Mouse (Mus musculus): Measurements from ENCODE around the gene Krit1. TPM values are rescaled to one million over a fixed set of nuclear protein-coding genes. Genes with fewer than 3 reads are reported as not detected.
"Not testable (repeated sequence)": the region's sequence is repeated elsewhere in the genome, so short reads cannot be mapped to it uniquely, and the experiment has no call there.

Gene Krit1
- total RNA-seq (2021): 10 to 100 TPM; 48.8 to 53.9 TPM
- long read RNA-seq, transcript Krit1-201 (17 exons, 2,930 nt): major isoform, 5 of 31 reads
- long read RNA-seq, partial matches to known transcripts: 1 of 31 reads
- long read RNA-seq, other reads (novel, unspliced or antisense): 25 of 31 reads

DNA sequence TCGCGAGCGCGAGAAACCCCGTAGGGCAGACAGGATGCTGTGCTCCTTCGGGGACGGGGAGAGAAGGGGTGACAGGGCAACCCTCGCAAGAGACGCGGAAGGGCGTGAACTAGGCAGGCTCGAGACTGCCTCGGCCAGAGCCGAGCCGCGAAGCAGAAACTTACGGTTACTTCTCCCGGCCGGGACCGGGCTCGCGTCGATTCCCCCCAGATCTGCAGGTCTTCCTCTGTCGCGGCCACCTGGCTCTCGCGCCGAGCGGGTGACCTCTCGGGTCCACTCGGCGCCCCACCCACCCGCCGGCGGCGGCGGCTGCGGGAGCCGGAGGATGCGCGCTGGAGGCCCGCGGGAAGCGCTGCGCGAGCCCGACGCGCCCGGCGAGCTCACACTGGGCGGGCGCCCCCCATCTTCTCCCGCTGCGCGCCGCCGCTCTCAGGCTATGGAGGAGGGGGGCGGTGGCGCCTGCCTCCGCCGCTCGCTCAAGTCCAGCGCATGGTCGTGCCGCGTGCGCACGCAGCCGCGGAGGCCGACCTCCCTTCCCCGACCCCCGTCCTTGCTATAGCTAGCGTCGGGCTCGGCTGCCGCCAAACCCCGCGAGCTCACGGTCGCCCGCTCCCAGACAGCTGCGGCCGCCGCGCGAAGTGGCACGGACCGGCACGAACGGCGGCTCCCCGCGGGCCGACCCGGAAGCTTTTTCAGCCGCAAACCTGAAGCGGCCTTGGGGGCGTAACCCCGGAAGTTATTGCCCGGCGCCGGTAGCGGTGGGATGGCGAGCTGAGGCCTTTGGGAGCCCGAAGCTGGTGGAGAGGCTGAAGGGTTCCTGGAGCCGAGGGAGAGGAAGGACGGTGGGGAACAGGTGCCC is at the start of gene Krit1, which contains the start of gene Ankib1:
Gene Krit1, plus strand, starts transcription at position 752 of the 859 bp plus-strand sequence.
Gene Ankib1, minus strand, starts transcription at position 493 of the 859 bp plus-strand sequence.
- peak; percentile 89 to 93 for DNase-seq (ENCODE audit: low spot score in 2 of 2)

DNA sequence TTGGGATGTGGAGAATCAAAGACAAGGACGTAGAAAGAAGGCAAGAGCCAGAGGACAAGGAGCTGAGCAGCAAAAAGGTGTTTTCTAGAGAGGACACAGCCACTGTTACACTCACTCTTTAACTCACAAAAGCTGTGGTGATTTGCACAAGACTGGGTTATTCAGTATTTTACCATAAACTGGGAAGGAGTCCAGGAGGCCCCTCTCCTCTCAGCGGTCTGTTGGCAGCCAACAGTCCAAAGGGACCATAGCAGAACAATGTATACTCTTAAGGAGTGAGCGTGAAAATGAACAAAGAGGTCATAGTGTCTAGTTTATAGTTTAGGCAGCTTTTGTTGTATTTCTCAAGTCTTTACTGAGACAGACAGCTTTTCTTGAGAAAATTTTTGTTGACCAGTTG is 31.5 kb upstream of the Krit1 start:
- no peak for DNase-seq (ENCODE audit: low spot score in 2 of 2)

DNA sequence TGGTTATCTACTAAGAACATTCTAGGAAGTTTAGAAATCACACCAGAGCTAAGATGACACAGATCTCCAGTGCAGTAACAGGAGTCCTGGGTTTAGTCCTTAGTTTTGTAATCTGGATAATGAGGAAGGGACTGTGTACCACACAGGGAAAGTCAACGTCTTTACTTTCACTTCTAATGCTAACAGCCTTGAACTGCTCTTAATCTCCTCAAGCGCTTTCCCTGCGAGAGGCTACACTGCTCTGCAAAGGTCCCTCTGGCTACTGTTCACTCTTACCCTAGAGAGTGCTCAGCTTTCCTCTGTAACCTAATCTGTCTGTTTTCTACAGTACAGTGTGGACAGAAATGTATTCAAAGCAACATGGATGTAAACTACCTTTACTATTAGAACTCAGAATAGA is 31.0 kb upstream of the Krit1 start:
- DNase-seq (ENCODE audit: low spot score in 2 of 2): no peak

DNA sequence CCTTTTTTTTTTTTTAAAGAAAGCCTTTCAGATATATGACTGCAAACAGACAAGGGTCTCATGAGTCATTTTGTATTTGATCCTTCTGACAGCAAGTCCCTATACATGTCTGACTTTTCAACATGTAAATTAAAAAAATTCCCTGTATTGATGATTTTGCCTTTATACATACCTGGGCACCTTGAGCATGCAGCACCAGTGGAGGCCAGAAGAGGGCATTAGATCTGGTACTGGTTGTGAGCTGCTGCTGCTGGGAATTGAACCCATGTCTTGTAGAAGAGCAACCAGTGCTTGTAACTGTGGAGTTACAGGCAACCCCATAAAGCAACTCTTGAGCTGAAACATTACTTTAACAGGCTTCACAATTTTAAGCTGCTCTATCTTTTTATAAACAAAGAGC is 20.3 kb upstream of the Krit1 start:
- no peak for DNase-seq (ENCODE audit: low spot score in 2 of 2)

DNA sequence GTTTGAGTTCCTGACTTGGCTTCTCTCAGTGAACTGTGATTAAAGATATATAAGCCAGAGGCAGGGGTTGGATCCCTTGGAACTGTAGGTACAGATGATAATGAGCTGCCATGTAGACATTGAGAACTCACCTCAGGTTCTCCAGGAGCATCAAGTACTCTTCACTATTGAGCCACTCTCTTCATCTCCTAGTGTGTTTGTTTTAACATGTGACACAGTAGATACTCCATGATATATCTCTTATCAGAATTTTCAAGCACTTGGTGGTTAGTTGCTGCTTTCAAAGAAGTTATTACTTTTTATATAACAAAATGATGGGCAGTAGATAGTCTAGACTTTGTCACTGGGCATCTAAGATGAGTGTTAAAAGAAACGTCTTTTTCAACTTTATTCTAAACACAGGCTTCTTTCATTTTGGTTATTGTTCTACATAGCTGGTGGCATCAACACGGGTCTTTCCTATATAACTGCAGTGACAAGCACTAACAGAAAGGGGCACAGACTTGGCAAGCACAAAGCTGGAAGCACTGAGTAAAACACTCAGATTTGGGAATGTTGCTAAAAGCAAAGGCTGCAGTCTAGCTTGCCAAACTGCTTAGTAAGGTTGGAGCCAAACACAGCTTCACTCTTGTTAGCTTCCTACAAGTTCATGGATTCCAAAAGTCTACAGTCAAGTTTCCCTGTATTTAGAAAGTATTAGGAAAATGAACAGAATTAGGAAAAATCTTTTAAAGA is 18.9 kb upstream of the Krit1 start:
- DNase-seq (ENCODE audit: low spot score in 2 of 2): no peak

DNA sequence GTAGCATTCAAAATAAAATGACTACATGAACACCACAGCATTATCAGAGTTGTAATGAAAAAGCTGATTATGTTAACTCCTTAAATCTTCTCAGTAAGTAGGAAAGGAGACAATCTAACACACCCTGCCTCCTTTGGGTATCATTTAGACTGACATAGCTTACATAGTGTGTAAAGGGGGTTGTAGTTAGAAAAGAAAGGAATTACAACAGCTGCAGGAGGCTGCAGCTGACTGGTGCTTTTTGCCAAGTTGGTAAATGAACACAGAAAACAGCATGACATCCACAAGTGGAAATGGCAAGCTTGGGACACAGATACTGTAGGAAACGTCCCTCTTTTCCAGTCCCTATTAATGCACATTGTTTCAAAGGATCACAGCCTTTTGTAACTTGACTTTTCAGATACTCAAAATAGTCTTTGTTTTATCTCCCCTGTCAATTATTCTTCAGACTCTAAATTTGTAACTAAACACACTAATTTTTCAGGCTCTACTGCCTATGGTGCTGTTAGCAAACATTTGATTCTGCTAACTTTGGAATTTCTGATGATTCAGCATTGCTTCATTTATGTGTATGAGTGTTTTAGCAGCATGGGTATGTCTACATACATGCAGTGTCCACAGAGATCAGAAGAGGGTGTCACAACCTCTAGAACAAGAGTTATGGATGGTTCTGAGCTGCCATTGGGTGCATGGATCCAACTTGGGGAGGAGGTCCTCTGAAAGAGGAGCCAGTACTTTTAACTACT is 18.1 kb upstream of the Krit1 start:
- DNase-seq (ENCODE audit: low spot score in 2 of 2): no peak

DNA sequence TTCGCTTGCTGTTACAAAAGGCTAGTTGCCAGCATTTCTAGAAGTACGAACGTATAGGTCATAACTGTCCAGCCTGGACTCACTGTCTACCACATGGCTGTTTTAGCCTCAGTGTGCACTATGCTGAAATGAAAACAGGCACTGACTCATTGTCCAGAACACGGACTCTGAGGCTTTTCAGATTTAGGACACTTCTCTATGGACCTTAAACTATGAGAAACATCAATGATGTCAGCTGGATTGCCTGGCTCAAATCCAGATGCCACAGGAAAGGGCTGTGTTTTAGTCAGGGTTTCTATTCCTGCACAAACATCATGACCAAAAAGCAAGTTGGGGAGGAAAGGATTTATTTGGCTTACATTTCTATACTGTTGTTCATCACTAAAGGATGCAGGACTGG is 15.4 kb upstream of the Krit1 start:
- DNase-seq (ENCODE audit: low spot score in 2 of 2): no peak

DNA sequence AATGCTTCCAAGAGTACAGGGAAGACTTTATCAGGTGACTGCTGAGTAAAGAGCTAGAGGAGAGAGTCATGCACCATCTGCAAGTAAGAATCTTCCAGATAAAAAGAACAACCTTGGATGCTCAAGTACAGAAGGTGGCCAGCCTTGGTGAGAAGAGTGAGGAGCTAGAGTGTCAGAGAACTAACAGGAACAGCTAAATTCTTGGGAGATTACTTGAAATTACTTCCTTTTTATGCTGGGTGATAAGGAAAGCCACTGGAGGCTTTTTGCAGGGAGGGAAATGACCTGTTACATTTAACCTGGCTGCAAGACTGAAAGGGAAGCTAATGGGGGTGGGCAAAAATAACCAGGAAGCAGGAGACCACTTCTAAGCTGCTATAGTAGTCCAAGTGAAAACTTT is 11.9 kb upstream of the Krit1 start:
- no peak for DNase-seq (ENCODE audit: low spot score in 2 of 2)

DNA sequence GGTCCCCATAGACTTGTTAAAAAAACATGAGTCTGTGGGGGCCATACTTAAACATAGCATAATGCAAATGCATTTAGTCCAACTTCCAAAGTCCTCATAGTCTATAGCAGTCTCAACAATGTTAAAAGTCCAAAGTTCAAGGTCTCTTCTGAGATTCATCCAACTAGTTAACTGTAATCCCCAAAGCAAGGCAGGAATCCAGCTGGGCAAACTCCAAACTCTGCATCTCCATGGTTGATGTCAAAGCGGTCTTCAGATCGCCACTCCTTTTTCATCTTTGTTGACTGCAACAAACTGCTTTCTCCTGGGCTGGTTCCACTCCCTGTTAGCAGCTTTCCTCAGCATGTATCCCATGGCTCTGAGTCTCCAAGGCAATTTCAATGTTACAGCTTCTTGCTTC is 5.9 kb upstream of the Krit1 start:
- not testable (repeated sequence) for DNase-seq (ENCODE audit: low spot score in 2 of 2)

DNA sequence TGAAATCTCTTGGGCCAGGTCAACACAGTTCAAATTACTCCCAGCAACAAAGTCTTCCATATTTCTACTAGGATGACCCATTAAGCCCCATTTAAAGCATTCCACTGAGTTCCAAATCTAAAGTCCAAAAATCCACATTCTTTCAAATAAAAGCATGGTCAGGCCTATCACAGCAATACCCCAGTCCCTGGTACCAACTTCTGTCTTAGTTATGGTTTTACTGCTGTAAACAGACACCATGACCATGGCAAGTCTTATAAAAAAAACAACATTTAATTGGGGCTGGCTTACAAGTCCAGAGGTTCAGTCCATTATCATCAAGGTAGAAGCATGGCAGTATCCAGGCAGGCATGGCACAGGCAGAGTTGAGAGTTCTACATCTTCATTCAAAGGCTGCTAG is 4.3 kb upstream of the Krit1 start:
- not testable (repeated sequence) for DNase-seq (ENCODE audit: low spot score in 2 of 2)

DNA sequence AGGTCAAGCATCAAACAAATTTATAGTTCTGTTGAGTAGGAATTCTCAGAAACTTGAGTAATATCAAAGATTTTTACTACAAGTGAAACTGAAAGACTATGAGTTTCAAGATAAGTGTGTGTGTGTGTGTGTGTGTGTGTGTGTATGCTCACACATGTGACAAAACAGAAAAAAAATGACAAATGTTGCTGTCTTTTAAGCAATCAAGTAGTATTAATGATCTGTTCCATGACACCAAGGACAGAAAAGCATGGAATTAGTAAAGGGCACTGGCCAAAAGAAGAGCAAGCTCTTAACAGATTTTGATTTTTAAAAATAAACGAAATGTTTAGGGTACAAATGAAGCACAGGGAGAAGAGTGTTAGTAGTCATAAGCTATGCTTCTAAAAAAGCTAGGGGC is 2.9 kb upstream of the Krit1 start:
- no peak for DNase-seq (ENCODE audit: low spot score in 2 of 2)

DNA sequence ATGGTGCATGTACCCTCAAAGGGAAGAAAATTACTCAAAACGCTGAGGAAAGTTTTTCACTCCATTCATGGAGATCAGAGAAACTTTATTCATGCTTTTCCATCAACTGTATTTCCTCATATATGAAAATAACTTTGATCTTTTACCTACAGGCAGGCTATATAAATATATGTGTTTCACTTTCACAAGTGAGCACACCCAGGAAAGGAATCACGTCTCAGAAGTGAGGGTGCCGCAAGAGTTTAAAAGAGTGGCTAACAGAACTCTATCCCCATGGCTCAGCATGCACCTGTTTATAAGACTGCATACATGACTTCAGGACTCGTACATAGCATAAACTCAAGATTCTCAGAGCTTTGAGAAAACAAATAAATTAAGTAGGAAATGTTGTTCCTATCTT is 2.1 kb upstream of the Krit1 start:
- no peak for DNase-seq (ENCODE audit: low spot score in 2 of 2)

DNA sequence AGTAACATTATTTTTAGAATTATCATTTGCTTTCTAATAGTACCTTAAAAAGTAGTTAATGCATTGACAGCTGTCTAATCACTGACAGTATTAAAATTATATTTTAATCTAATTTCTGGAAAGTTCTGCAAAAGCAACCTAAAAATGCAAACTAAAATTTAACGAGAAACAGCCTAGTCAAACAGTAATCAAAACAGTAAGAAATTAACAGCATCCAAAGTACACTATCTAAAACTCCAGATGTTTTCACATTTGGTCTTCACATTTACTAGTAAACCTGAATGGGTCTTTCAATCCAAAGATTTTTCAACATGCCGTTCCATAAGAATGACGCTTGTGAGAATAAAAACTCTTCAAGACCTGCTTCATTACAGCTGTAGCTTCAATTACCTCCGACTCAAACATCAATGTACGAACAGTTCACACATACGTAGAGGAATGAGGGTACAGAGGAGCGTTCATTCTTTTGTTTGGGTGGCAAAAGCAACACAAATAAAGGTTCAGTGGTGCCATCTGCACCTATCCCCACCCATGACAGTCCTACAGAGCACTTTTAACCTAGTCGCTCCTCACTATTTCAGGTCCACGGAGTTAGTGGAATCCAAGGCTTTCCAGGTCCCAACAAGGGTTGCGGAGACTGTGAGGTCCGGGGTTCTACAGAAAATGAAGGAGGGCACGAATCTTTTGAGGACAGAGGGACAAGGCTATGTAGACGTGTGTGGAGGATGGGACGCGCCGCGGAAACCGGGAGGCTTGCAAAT is 1.1 kb upstream of the Krit1 start:
- DNase-seq (ENCODE audit: low spot score in 2 of 2): no peak

DNA sequence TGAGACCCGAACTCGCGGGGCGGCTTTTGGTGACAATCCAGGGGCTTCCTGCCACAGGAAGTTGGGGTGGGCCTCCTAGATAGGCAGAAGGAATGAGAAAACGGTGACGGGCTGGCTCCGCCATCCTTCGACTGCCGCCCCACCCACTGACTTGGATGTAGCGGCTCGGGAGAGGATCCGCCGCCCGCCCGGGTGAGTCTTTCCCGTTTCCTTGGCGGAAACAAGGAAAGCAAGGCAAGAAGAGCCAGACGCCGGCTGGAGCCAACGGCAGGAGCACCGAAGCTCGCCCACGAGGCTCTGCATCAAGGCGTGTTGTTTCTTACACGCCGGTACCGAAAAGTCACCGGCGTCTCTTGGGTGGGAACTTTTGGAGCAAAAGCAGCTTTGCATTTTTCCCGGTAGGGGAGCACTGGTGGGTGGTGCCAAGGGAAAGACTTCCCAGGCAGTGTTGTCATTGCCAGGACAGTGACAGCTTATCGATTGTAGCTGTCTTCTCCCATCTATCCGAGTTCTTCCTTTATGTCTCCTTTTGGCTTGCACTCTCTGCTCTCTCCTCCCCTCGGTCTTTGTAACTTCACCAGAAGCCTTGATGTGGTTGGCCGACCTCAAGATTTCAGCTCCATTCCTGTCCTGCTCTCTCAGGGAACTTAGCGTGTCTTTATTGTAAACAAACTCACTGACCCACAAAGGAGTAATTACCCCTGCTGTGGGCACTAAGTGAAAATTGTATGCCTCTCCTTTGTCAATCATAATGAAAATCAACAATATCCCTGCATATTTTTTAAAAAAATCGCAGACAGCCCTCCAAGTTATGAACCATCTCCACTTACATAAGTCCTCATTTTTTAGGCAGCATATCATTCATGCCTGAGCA is 545 bp downstream of the Krit1 start:
- DNase-seq (ENCODE audit: low spot score in 2 of 2): peak in 1 of 2 experiments; percentile 56

DNA sequence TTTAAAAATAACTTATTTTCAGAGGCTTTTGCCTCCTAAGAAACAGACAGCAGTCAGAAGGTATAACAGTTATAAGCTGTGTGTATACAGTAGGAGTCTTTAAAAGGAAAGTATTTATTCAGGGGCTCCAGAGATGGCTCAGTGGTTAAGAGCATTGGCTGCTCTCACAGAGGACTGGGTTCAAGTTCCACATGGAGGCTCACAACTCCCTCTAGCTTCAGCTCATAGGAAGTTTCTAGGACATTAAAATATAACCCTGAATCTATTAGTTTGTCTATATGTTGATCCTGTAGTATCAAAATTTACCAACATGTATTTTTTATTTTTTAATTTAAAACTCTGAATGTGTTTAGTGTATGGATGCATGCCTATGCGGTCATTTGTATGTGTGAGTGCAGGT is 5.5 kb downstream of the Krit1 start:
- no peak for DNase-seq (ENCODE audit: low spot score in 2 of 2)

DNA sequence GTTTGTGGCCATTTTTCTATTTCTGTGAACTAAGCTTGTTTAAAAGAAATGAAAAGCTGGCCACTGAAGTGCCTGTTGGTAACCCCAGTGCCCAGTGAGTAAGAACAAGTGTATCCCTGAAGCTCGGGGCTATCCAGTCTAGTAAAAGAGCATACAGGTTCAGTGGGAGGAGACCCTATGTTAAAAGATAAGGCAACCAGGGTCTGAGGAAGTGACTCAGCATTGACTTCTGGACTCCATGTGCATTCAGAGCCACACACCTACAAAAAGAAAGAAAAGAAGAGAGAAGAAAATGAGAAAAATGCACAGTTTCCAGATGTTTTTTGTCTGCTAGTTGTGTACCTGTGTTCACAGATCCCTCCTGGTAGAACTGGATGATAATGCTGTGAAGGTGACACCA is 31.1 kb downstream of the Krit1 start:
- no peak for DNase-seq (ENCODE audit: low spot score in 2 of 2)

DNA sequence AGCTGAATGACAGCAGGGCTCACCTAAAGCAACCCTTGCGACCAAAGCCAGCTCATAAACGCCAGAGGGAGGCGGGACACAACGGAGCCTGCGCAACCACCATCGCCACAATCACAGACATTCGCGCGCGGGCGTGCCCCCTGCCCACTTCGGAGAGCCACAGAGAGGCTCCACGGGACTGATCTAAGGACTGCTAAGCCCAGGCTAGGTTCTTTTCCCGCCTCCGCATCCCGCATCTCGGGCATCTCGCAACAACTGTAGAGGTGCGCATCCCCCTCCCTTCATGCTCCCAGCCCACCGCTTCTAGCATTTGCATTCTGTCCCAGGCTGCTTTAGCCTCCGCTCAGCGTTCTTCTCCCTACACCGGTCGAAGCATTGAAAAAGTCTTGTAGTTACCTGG is 42.0 kb downstream of the Krit1 start, which contains the start of gene Lrrd1:
Gene Lrrd1, plus strand, starts transcription at position 148 of the 400 bp plus-strand sequence.
- peak in 1 of 2 experiments; percentile 17 for DNase-seq (ENCODE audit: low spot score in 2 of 2)

DNA sequence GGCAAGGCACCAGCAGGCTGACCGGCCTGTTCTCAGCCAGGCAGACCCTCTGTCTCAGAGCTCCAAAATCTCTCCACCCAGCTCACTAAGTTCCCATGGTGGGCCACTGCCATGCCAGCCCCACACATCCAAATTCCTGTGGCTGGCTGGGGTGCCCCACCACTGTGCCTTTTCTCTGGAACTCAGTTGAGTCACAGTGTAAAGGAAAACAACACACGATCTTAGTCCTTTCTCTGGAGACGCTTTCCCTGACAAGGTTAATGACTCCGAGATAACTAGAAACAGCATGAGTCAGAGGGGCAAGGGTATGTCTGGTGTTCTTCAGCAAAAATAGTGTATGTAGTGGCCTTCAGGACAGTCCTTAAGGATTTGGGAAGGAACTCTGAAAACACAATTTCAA is 67.2 kb downstream of the Krit1 start:
- no peak for DNase-seq (ENCODE audit: low spot score in 2 of 2)

DNA sequence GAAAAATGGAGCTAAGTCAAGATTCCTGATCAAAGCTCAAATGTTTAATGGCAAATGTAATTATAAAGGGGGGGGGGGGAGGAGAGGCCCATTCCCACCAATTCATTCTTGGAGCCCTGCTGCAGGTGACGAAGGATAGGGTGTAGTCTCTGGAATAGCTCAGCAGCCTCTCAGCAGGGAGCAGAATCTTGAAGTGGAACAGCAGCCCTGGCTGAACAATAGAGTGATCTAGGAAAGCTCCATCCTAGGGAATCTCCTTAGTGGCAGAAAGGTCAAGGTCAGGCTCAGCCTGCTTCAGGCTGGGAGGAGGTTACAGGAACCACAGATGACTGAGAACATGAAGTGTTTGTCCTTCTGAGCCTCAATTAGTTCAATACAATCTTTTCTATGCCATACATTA is 69.4 kb downstream of the Krit1 start:
- DNase-seq (ENCODE audit: low spot score in 2 of 2): no peak

DNA sequence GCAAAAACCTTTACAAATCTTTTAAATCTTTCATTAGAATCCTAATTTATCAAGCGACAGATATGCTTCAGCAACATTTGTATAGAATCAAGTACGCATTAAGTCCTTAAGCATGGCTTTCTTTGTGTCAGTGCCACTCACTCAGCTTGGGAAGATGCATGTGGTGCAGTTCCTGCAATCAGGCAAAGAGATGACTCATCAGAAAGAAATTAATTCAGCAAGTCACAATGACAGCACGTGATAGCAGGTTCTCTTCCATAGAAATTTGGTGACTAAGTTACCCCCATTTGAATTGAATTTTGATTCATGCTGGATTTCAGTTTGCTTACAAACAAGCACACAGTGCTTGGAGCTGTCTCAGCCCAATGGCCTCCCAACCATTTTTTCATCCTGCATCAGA is 70.5 kb downstream of the Krit1 start:
- no peak for DNase-seq (ENCODE audit: low spot score in 2 of 2)
